Comparison of ENCODE assay signal across 8 mouse cellular contexts in genomic region chr15:96604282-96604681, GRCm38 (mm10). TPM values are rescaled to one million over a fixed set of nuclear protein-coding genes. Genes with fewer than 3 reads are reported as not detected.
DNase-seq lines count a peak whose midpoint lies in the region; ATAC-seq lines count a peak whose summit lies in the region.

No protein-coding gene starts in this region.

- ATAC-seq in megakaryocyte, adult 5-6 weeks (ENCODE audit: poor library complexity, severe bottlenecking) = no peak

- intact Hi-C loops in heart, postnatal 25 days (cut with DNase I) = no loop called here
- intact Hi-C loops in left cerebral cortex, postnatal 36 days (cut with DNase I) = no loop called here

- peak; percentile 46 for DNase-seq in adrenal gland, postnatal 14 days
- DNase-seq in adrenal gland, adult 8-10 months = no peak
- DNase-seq in ovary, adult 18-20 months (ENCODE audit: low spot score) = peak; percentile 32
- DNase-seq in ovary, postnatal 10 days (ENCODE audit: low spot score) = no peak
- peak; percentile 63 for DNase-seq in heart, postnatal 25 days (ENCODE audit: low spot score)
- DNase-seq in left cerebral cortex, postnatal 36 days (ENCODE audit: low spot score in 2 of 2) = peak; percentile 33 to 35
- DNase-seq in skeletal muscle tissue, adult 2 months (ENCODE audit: low read depth, low spot score) = peak; percentile 83

RNA-seq across cellular contexts. Expression of gene Slc38a1, which starts 38.4 kb away (rescaled TPM):
- 43.1 and 51.9 TPM in 2 replicates for total RNA-seq in adrenal gland, postnatal 14 days (2021)
- total RNA-seq in adrenal gland, adult 8-10 months (2022) = 10 to 100 TPM; 23.1 to 32.4 (median 27.6) TPM
- 10 to 100 TPM; 17.0 to 21.2 TPM for total RNA-seq in heart, postnatal 25 days (2021)
- 100 to 1,000 TPM; 103 TPM for total RNA-seq in left cerebral cortex, postnatal 36 days (2021)
- 58.7 and 69.9 TPM in 2 replicates for total RNA-seq in megakaryocyte, adult 5-6 weeks (2015)
- 43.8 and 48.4 TPM in 2 replicates for total RNA-seq in megakaryocyte, adult 5-6 weeks (2017)

Comparison
In these comparisons a context has a peak if more than half of its experiments do, and no peak if none do; other contexts are left out.
1. DNase-seq: peak in adrenal gland, postnatal 14 days (single experiment), ovary, adult 18-20 months (single experiment), heart, postnatal 25 days (single experiment), left cerebral cortex, postnatal 36 days (2 of 2) and skeletal muscle tissue, adult 2 months (single experiment); none in adrenal gland, adult 8-10 months (single experiment) and ovary, postnatal 10 days (single experiment).